Mouse (Mus musculus): Measurements from ENCODE around the gene Olfr178. TPM values are rescaled to one million over a fixed set of nuclear protein-coding genes. Genes with fewer than 3 reads are reported as not detected.

The Olfr178 gene
- not detected in 2 replicates for polyA plus RNA-seq (2016; fragmentation: Nextera tagmentation; extraction: Ambion mirVana)

DNA sequence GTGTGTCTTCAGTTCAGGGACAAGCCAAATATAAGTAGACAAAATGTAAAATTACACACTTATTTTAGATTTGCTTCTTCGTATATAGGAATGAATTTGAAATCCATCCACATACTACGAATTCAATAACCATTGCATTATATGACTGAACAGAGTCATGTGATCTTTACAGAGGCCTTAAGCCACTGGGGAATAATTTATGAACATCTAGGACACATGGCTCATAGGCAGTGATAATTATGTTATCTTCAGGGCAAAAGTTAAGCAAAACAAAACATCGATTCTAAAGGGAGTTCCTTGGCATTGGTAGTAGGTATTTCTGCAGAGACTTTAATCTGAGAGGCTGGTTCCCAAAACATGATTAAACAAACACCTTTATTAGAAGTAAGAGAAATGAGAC is at the start of gene Olfr178:
Gene Olfr178 (minus strand): TSS at position 101 of the 400 bp plus-strand sequence.
- no peak within 1 kb of the TSS for H3K4me2 ChIP-seq (replicated peaks)
- no peaks in the 10 kb centered on the region for H3K36me3 ChIP-seq
- H3K4me1 ChIP-seq: no peaks in the 10 kb centered on the region
- no peak within 1 kb of the TSS for H3K4me3 ChIP-seq
- H3K27ac ChIP-seq: no peak within 1 kb of the TSS
- H3K9me3 ChIP-seq: no peaks in the 10 kb centered on the region
- no peaks in the 10 kb centered on the region for H3K27me3 ChIP-seq (replicated peaks)
- H3K9ac ChIP-seq: no peak within 1 kb of the TSS
- ATAC-seq (ENCODE audit: low FRiP score, low read depth): no peak
- WGBS: 92% methylated on average over 3 of the region's 3 CpGs

GRCm38 (mm10) chr16:58929292-58929691 is 37.4 kb upstream of the Olfr178 start, which contains the start of gene Olfr180:
TSS of gene Olfr180 (minus strand) at chr16:58929392.
- H3K4me1 ChIP-seq: no peaks in the 10 kb centered on the region
- no peak within 1 kb of the TSS for H3K9ac ChIP-seq
- no peak for ATAC-seq (ENCODE audit: low FRiP score, low read depth)
- H3K36me3 ChIP-seq: no peaks in the 10 kb centered on the region
- no peak within 1 kb of the TSS for H3K27ac ChIP-seq
- no peak within 1 kb of the TSS for H3K4me2 ChIP-seq (replicated peaks)
- 0 out of 2 replicates have a peak, but pooled peaks cover 3% of the 10 kb centered on the region for H3K9me3 ChIP-seq
- H3K4me3 ChIP-seq: no peak within 1 kb of the TSS
- WGBS: 86% methylated on average over 4 of the region's 4 CpGs
- H3K27me3 ChIP-seq (replicated peaks): no peaks in the 10 kb centered on the region

DNA sequence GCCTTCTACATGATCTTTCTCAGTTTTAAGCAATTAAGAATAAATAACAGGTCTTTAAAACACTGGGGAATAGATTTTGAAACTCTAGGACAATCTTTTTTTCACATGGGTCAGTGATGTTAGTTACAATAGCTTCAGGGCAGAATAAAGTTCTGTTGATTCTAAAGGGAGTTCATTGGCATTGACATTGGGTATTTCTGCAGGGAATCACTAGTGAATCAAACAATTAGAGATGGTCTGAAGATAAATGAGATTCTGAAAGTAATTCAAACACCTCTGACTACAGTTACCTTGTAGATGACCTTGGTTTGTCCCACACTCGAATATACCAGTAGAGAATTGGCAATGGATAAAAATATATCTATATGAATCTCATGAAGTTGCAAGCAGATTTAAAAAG is 36.8 kb upstream of the Olfr178 start, which contains the start of gene Olfr181:
Gene Olfr181 (minus strand): TSS at position 101 of the 400 bp plus-strand sequence.
- Histone ChIP-seq H3K36me3 (no peaks in the 10 kb centered on the region), H3K4me3 (no peak within 1 kb of the TSS), H3K4me1 (no peaks in the 10 kb centered on the region), H3K4me2 (replicated peaks) (no peak within 1 kb of the TSS), H3K27me3 (replicated peaks) (no peaks in the 10 kb centered on the region), H3K27ac (no peak within 1 kb of the TSS), H3K9ac (no peak within 1 kb of the TSS), H3K9me3 (0 out of 2 replicates have a peak, but pooled peaks cover 3% of the 10 kb centered on the region)
- ATAC-seq (ENCODE audit: low FRiP score, low read depth): no peak
- 77% methylated on average over 1 of the region's 1 CpGs for WGBS

- no peaks in the 10 kb centered on the region for H3K36me3 ChIP-seq
- H3K4me2 ChIP-seq (replicated peaks): no peak overlapping the region
- H3K9me3 ChIP-seq: no peaks in the 10 kb centered on the region
- no peak overlapping the region for H3K27ac ChIP-seq
- no peak overlapping the region for H3K9ac ChIP-seq
- no peak overlapping the region for H3K4me3 ChIP-seq
- H3K27me3 ChIP-seq (replicated peaks): no peaks in the 10 kb centered on the region
- no peak for ATAC-seq (ENCODE audit: low FRiP score, low read depth)
- WGBS: 85% methylated on average over 2 of the region's 2 CpGs
- no peaks in the 10 kb centered on the region for H3K4me1 ChIP-seq
Measured at GRCm38 (mm10) chr16:58884416-58884815, 7.4 kb downstream of the Olfr178 start.

DNA sequence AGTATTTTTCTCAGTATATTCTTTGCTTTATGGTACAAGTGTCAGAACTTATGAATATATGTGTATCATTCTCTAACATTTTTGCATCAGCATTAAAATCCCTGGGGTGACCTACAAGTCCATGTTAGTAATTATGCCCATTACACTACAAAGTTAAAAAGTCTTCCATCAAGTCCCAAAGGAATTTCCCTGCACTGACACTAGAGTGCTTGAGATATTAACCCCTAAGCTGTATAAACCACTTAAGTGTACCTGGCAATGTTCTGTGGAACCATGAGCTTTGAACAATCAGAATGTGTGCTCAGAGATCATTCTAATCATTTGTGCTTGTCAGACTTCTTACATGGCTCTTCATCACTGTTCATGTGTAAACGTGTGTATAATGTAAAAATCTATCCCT is 17.2 kb downstream of the Olfr178 start, which contains the start of gene Olfr177:
Gene Olfr177 (minus strand): TSS at position 101 of the 400 bp plus-strand sequence.
- no peak within 1 kb of the TSS for H3K27ac ChIP-seq
- no peaks in the 10 kb centered on the region for H3K36me3 ChIP-seq
- H3K4me2 ChIP-seq (replicated peaks): no peak within 1 kb of the TSS
- H3K9ac ChIP-seq: no peak within 1 kb of the TSS
- no peak within 1 kb of the TSS for H3K4me3 ChIP-seq
- H3K27me3 ChIP-seq (replicated peaks): no peaks in the 10 kb centered on the region
- H3K9me3 ChIP-seq: no peaks in the 10 kb centered on the region
- WGBS: 63% methylated on average over 1 of the region's 1 CpGs
- H3K4me1 ChIP-seq: no peaks in the 10 kb centered on the region
- no peak for ATAC-seq (ENCODE audit: low FRiP score, low read depth)

DNA sequence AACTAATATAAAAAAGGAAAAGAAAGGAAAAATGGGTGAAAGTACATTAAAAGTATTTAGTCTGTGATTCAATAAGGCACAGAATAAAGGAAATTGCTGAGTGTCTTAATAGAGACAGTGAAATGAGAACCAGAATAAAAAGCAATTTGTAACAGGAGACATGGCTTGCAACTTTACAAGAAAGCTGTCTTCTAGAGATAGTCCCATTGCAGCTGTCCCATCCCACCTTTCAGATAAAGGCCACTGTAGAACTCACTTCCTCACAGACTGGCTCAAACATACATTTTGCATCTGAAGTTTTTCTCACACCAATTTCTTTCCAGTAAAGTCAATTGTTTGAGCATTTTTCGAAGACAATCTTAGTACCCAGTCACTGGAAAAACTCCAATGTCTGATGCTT is 30.4 kb downstream of the Olfr178 start:
- no peaks in the 10 kb centered on the region for H3K36me3 ChIP-seq
- no peaks in the 10 kb centered on the region for H3K9me3 ChIP-seq
- H3K4me2 ChIP-seq (replicated peaks): no peak overlapping the region
- WGBS: 78% methylated on average over 1 of the region's 1 CpGs
- no peak overlapping the region for H3K4me3 ChIP-seq
- no peak overlapping the region for H3K9ac ChIP-seq
- no peaks in the 10 kb centered on the region for H3K27me3 ChIP-seq (replicated peaks)
- H3K4me1 ChIP-seq: no peaks in the 10 kb centered on the region
- no peak overlapping the region for H3K27ac ChIP-seq
- ATAC-seq (ENCODE audit: low FRiP score, low read depth): no peak

DNA sequence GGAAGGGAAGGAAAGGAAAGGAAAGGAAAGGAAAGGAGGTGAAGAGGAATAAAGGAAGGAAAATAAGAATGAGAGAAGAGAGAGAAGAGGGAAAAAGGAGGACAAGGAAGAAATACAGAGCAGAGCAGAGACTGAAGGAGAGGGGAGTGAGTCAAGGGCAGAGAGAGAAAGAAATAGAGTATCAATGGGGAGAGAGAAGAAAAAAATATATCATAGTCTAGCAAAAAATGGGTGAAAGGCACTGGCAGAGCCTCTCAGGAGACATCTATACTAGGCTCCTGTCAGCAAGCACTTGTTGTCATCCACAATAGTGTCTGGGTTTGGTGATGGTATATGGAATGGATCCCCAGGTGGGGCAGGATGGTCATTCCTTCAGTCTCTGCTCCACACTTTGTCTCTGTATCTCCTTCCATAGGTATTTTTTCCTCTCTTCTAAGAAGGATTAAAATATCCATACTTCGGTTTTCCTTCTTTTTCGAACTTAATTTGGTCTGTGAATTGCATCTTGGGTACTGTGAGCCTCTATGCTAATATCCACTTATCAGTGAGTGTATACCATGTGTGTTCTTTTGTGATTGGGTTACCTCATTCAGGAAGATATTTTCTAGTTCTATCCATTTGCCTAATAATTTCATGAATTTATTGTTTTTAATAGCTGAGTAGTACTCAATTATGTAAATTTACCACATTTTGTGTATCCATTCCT is 31.7 kb downstream of the Olfr178 start:
- no peak overlapping the region for H3K4me3 ChIP-seq
- no peaks in the 10 kb centered on the region for H3K36me3 ChIP-seq
- no peak overlapping the region for H3K27ac ChIP-seq
- H3K27me3 ChIP-seq (replicated peaks): no peaks in the 10 kb centered on the region
- no peak overlapping the region for H3K4me2 ChIP-seq (replicated peaks)
- H3K4me1 ChIP-seq: no peaks in the 10 kb centered on the region
- H3K9ac ChIP-seq: no peak overlapping the region
- no peaks in the 10 kb centered on the region for H3K9me3 ChIP-seq
- ATAC-seq (ENCODE audit: low FRiP score, low read depth): no peak
- WGBS: 91% methylated on average over 2 of the region's 2 CpGs

Other genes starting within 250 kb of the Olfr178 start
- gene Cpox, start 221.8 kb downstream of the Olfr178 start, polyA plus RNA-seq (2016; fragmentation: Nextera tagmentation; extraction: Ambion mirVana): 19.9 and 20.9 TPM in 2 replicates
- not detected in 2 replicates for gene Gpr15, start 173.0 kb downstream of the Olfr178 start, polyA plus RNA-seq (2016; fragmentation: Nextera tagmentation; extraction: Ambion mirVana)
- 113 and 121 TPM in 2 replicates for gene Cldnd1, start 164.2 kb downstream of the Olfr178 start, polyA plus RNA-seq (2016; fragmentation: Nextera tagmentation; extraction: Ambion mirVana)
- gene Olfr172, start 128.9 kb downstream of the Olfr178 start, polyA plus RNA-seq (2016; fragmentation: Nextera tagmentation; extraction: Ambion mirVana): not detected in 2 replicates
- gene Olfr173, start 91.8 kb downstream of the Olfr178 start, polyA plus RNA-seq (2016; fragmentation: Nextera tagmentation; extraction: Ambion mirVana): not detected in 2 replicates
- not detected in 2 replicates for gene Olfr175-ps1, start 65.3 kb downstream of the Olfr178 start, polyA plus RNA-seq (2016; fragmentation: Nextera tagmentation; extraction: Ambion mirVana)
- gene Olfr177, start 17.3 kb downstream of the Olfr178 start, polyA plus RNA-seq (2016; fragmentation: Nextera tagmentation; extraction: Ambion mirVana): not detected in 2 replicates
- not detected in 2 replicates for gene Olfr181, start 36.7 kb upstream of the Olfr178 start, polyA plus RNA-seq (2016; fragmentation: Nextera tagmentation; extraction: Ambion mirVana)
- gene Olfr180, start 37.3 kb upstream of the Olfr178 start, polyA plus RNA-seq (2016; fragmentation: Nextera tagmentation; extraction: Ambion mirVana): not detected in 2 replicates
- not detected in 2 replicates for gene Olfr183, start 103.3 kb upstream of the Olfr178 start, polyA plus RNA-seq (2016; fragmentation: Nextera tagmentation; extraction: Ambion mirVana)
- gene Olfr186, start 138.2 kb upstream of the Olfr178 start, polyA plus RNA-seq (2016; fragmentation: Nextera tagmentation; extraction: Ambion mirVana): not detected in 2 replicates
- not detected in 2 replicates for gene Olfr187, start 147.7 kb upstream of the Olfr178 start, polyA plus RNA-seq (2016; fragmentation: Nextera tagmentation; extraction: Ambion mirVana)
- gene Olfr190, start 185.9 kb upstream of the Olfr178 start, polyA plus RNA-seq (2016; fragmentation: Nextera tagmentation; extraction: Ambion mirVana): not detected in 2 replicates
- gene Olfr191, start 197.8 kb upstream of the Olfr178 start, polyA plus RNA-seq (2016; fragmentation: Nextera tagmentation; extraction: Ambion mirVana): not detected in 2 replicates
- gene Olfr193, start 219.8 kb upstream of the Olfr178 start, polyA plus RNA-seq (2016; fragmentation: Nextera tagmentation; extraction: Ambion mirVana): not detected in 2 replicates
- not detected in 2 replicates for gene Olfr194, start 229.0 kb upstream of the Olfr178 start, polyA plus RNA-seq (2016; fragmentation: Nextera tagmentation; extraction: Ambion mirVana)

All from neural tube, embryonic 12.5 days (tissue).